Mouse (Mus musculus) olfactory bulb, adult 2 months (tissue): ENCODE data around the gene Cxadr.

ENCODE experiments used
- CTCF ChIP-seq: fragments of 200-500 bp; IDR thresholded peaks from 2 replicates; pipeline ENCODE4 v1.5.1; 2012; ENCODE audit warnings: low read depth, mild to moderate bottlenecking, low read length, moderate library complexity; ENCODE audit not compliant: insufficient read depth
- POLR2A ChIP-seq: fragments of 200-500 bp; IDR thresholded peaks from 2 replicates; pipeline ENCODE4 v1.6.1; 2012; ENCODE audit warnings: mild to moderate bottlenecking, low read depth, low read length, moderate library complexity; ENCODE audit not compliant: insufficient read depth

GRCm38 (mm10) chr16:78321559-78321958 lies 20.3 kb downstream of the Cxadr start:
- no peak for TF ChIP-seq POLR2A
- no peak for TF ChIP-seq CTCF
